Mouse (Mus musculus) heart, postnatal 25 days (tissue): ENCODE results near the gene Tmem190. TPM values are rescaled to one million over a fixed set of nuclear protein-coding genes. Genes with fewer than 3 reads are reported as not detected.
"Not testable (repeated sequence)": the region's sequence is repeated elsewhere in the genome, so short reads cannot be mapped to it uniquely, and the experiment has no call there.

Experiments used
- DNase-seq: peaks from one replicate; pipeline ENCODE4 v3.0.0; 2022; ENCODE audit warnings: low spot score
- intact Hi-C: fragments of 180-260 bp; cut with DNase I; formaldehyde crosslinking; loops from one replicate; pipeline ENCODE4 v1.15.1; 2025
- total RNA-seq, 2 experiments: library from RNA; stranded (reverse); gene quantifications; 2 replicates each; pipeline ENCODE4 v1.2.3; 2021

Tmem190 gene
- total RNA-seq, 2 experiments from 2014 or later = not detected

GRCm38 (mm10) chr7:4802247-4802646 is 19.5 kb downstream of the Tmem190 start:
- intact Hi-C loops = no loop called here

GRCm38 (mm10) chr7:4806716-4807115 is 24.0 kb downstream of the Tmem190 start:
- intact Hi-C loops = loop anchor here (2.0 kb wide), 1 partner anchor 14 kb away; the partner anchor contains the start of gene Rpl28
- DNase-seq = no peak

More at GRCm38 (mm10) chr7:4802247-4802646, 19.5 kb downstream of the Tmem190 start:
- DNase-seq = no peak

- not testable (repeated sequence) for DNase-seq
- intact Hi-C loops = loop anchor here (5.0 kb wide), 3 partner anchors 56 to 154 kb away; partner anchors contain the start of genes Ppp6r1 and Zfp628
Measured at GRCm38 (mm10) chr7:4811131-4811530, 28.4 kb downstream of the Tmem190 start.

- DNase-seq = no peak
- intact Hi-C loops = loop anchor here (5.0 kb wide), 3 partner anchors 55 to 155 kb away; partner anchors contain the start of genes Ppp6r1 and Zfp628
Measured at GRCm38 (mm10) chr7:4811842-4812302, 29.1 kb downstream of the Tmem190 start.

- intact Hi-C loops = loop anchor here (5.0 kb wide), 3 partner anchors 55 to 155 kb away; partner anchors contain the start of genes Ppp6r1 and Zfp628
- DNase-seq = peak; percentile 98
Measured at GRCm38 (mm10) chr7:4812303-4813104, 29.8 kb downstream of the Tmem190 start, which contains the start of gene Ube2s. Gene Ube2s, minus strand, starts transcription at chr7:4812590.

- no peak for DNase-seq
- intact Hi-C loops = loop anchor here (5.0 kb wide), 3 partner anchors 54 to 156 kb away; partner anchors contain the start of genes Ppp6r1 and Zfp628
Measured at GRCm38 (mm10) chr7:4813105-4813791, 30.5 kb downstream of the Tmem190 start.

- intact Hi-C loops = loop anchor here (5.0 kb wide), 2 partner anchors 126 to 196 kb away; partner anchors contain the start of genes Fiz1 and Zfp524
- no peak for DNase-seq
Measured at GRCm38 (mm10) chr7:4816559-4816958, 33.8 kb downstream of the Tmem190 start.

- intact Hi-C loops = not testable (repeated sequence)
Measured at GRCm38 (mm10) chr7:4820925-4821324, 38.2 kb downstream of the Tmem190 start.

GRCm38 (mm10) chr7:4821690-4822089 is 39.0 kb downstream of the Tmem190 start:
- no peak for DNase-seq

More at GRCm38 (mm10) chr7:4820925-4821324, 38.2 kb downstream of the Tmem190 start:
- not testable (repeated sequence) for DNase-seq

GRCm38 (mm10) chr7:4822162-4822907 is 39.6 kb downstream of the Tmem190 start:
- no peak for DNase-seq
- intact Hi-C loops = no loop called here

More at GRCm38 (mm10) chr7:4821690-4822089, 39.0 kb downstream of the Tmem190 start:
- intact Hi-C loops = no loop called here

GRCm38 (mm10) chr7:4825365-4825764 is 42.6 kb downstream of the Tmem190 start:
- intact Hi-C loops = no loop called here
- no peak for DNase-seq

GRCm38 (mm10) chr7:4830476-4830875 is 47.7 kb downstream of the Tmem190 start:
- no peak for DNase-seq
- intact Hi-C loops = no loop called here

Other genes with a start within 250 kb of the Tmem190 start
- 1 to 10 TPM in 1 of 2 experiments, under 1 TPM in 1; 0.94 to 1.1 TPM for gene Syt5, start 235.4 kb upstream of the Tmem190 start, total RNA-seq
- gene Ptprh, start 178.9 kb upstream of the Tmem190 start, total RNA-seq = not detected
- gene Tmem86b, start 151.5 kb upstream of the Tmem190 start, total RNA-seq = 1 to 10 TPM; 4.9 to 6.4 TPM
- gene Ppp6r1, start 123.9 kb upstream of the Tmem190 start, total RNA-seq = 10 to 100 TPM; 74.9 to 76.3 TPM
- 10 to 100 TPM; 32.1 to 33.3 TPM for gene Hspbp1, start 97.9 kb upstream of the Tmem190 start, total RNA-seq
- gene Brsk1, start 92.3 kb upstream of the Tmem190 start, total RNA-seq = 1 to 10 TPM; 1.1 to 1.3 TPM
- gene Tmem150b, start 57.7 kb upstream of the Tmem190 start, total RNA-seq = under 1 TPM; 0.22 to 0.23 TPM
- 10 to 100 TPM; 16.4 to 20.7 TPM for gene Kmt5c, start 42.8 kb upstream of the Tmem190 start, total RNA-seq
- gene Cox6b2, start 29.8 kb upstream of the Tmem190 start, total RNA-seq = 1 to 10 TPM; 1.5 to 1.7 TPM
- not detected for gene Fam71e2, start 11.6 kb upstream of the Tmem190 start, total RNA-seq
- under 1 TPM in 1 of 2 experiments, not detected in 1; 0.26 TPM for gene Il11, start 78 bp upstream of the Tmem190 start, total RNA-seq
- gene Tmem238, start 6.7 kb downstream of the Tmem190 start, total RNA-seq = 1 to 10 TPM; 3.5 to 4.3 TPM
- gene Rpl28, start 9.9 kb downstream of the Tmem190 start, total RNA-seq = 100 to 1,000 TPM; 489 to 533 TPM
- gene Ube2s, start 29.7 kb downstream of the Tmem190 start, total RNA-seq = 10 to 100 TPM; 84.6 to 93.3 TPM
- under 1 TPM in 1 of 2 experiments, not detected in 1; 0.08 TPM for gene Shisa7, start 61.8 kb downstream of the Tmem190 start, total RNA-seq
- gene Isoc2b, start 87.3 kb downstream of the Tmem190 start, total RNA-seq = 1 to 10 TPM; 3.5 to 5.3 TPM
- 10 to 100 TPM; 40.5 to 44.4 TPM for gene Isoc2a, start 94.2 kb downstream of the Tmem190 start, total RNA-seq
- gene Gm36210, start 123.6 kb downstream of the Tmem190 start, total RNA-seq = not detected
- gene Zfp628, start 132.3 kb downstream of the Tmem190 start, total RNA-seq = 1 to 10 TPM; 7.9 to 8.1 TPM
- gene Nat14, start 139.1 kb downstream of the Tmem190 start, total RNA-seq = 1 to 10 TPM; 3.8 to 5.4 TPM
- 1 to 10 TPM; 3.8 to 4.3 TPM for gene Ssc5d, start 142.8 kb downstream of the Tmem190 start, total RNA-seq
- gene Sbk2, start 181.5 kb downstream of the Tmem190 start, total RNA-seq = 10 to 100 TPM; 22.4 to 28.7 TPM
- 10 to 100 TPM; 46.1 to 48.7 TPM for gene Sbk3, start 188.2 kb downstream of the Tmem190 start, total RNA-seq
- 10 to 100 TPM; 14.9 to 18.0 TPM for gene Zfp579, start 213.2 kb downstream of the Tmem190 start, total RNA-seq
- gene Zfp524, start 231.5 kb downstream of the Tmem190 start, total RNA-seq = 1 to 10 TPM; 8.7 to 9.0 TPM
- 10 to 100 TPM; 13.6 to 24.2 TPM for gene Fiz1, start 231.8 kb downstream of the Tmem190 start, total RNA-seq
- not detected for gene Gm44973, start 232.6 kb downstream of the Tmem190 start, total RNA-seq
- 10 to 100 TPM; 12.8 to 15.4 TPM for gene Zfp865, start 237.4 kb downstream of the Tmem190 start, total RNA-seq
- under 1 TPM; 0.28 to 0.31 TPM for gene Ccdc106, start 237.6 kb downstream of the Tmem190 start, total RNA-seq